Mouse (Mus musculus) layer of hippocampus, postnatal 14 days (tissue): ENCODE measurements around the gene Hspg2. TPM values are rescaled to one million over a fixed set of nuclear protein-coding genes. Genes with fewer than 3 reads are reported as not detected.
A peak's percentile ranks its signal among the peaks of the same experiment; 100 is the strongest.
"Not testable (repeated sequence)": the region's sequence is repeated elsewhere in the genome, so short reads cannot be mapped to it uniquely, and the experiment has no call there.

Source experiments
- DNase-seq, 2 experiments: peaks; one replicate each; pipeline ENCODE4 v3.0.0; 2021 to 2022; ENCODE audit warnings: low spot score in 2 of 2, mixed read lengths in 1 of 2
- total RNA-seq, 2 experiments: library from RNA; stranded (reverse); gene quantifications; 2 replicates each; pipeline ENCODE4 v1.2.3; 2021

Hspg2 gene
- total RNA-seq, 2 experiments from 2014 or later = 11.5 to 17.9 TPM

DNA sequence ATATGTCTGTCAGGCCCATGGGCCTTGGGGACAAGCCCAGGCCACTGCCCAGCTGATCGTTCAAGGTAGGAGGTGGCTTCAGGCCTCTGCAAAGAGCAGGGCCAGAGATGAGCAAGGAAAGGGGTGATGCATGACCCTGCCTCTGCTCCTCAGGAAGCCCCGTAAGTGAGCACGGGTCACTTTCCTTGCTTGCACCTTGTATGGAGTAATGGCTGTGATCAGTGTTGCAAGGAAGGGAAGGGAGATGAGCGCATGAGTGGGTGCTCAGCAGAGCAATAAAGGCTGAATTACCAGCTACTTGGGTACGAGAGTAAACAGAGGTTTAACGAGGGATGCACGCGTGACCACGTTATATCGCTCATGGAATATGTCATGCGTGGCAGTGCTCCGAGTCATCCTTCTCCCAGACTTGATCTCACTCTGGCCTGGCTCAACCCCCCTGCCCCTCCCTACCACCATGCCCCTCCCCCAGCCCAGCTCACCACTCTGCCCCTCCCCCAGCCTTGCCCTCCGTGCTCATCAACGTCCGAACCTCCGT is 88.2 kb downstream of the Hspg2 start:
- DNase-seq = no peak

GRCm38 (mm10) chr4:137569873-137570272 is 101.3 kb downstream of the Hspg2 start:
- DNase-seq = no peak

- no peak for DNase-seq
Measured at GRCm38 (mm10) chr4:137574469-137574868, 105.9 kb downstream of the Hspg2 start, which contains the start of gene Ldlrad2. Gene Ldlrad2 (minus strand): TSS chr4:137574569.

DNA sequence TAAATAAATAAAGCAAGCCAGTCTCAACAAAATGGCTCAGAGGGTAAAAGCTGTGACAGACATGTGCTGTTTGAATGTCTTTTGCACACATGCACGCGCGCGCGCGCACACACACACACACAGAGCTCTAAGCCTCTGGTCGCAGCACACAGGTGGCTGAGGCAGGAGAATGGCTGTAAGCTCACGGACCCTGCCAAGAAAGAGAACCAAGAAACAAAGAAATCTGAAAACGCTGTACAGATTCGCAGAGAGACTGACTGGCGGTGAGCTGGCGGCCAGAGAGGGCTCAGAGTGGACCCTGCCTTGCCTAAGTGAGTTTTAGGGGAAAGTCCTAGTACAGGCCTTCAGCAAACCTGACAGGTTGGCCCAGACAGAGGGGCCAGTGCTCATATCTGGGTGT is 108.9 kb downstream of the Hspg2 start:
- no peak for DNase-seq

GRCm38 (mm10) chr4:137578181-137578845 is 109.7 kb downstream of the Hspg2 start:
- peak in 1 of 2 experiments; percentile 21 for DNase-seq

DNA sequence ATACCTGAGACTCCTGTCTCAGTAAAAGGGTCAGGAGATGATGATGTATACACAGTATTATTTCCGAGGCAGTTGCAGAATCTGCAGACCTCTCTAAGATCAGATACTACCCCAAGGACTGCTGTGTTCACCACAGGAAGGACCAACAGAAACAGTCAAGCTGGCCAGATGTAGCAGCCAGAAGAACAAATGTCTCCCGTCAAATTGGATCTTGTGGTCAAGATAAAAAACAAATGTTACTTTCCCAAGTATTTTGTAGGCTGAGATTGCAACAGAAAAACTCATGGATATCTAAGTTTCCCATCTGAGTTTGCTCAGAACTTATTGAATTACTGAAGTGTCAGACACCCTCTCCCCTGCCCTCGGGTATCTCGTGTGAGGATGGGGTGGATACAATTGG is 111.2 kb downstream of the Hspg2 start:
- DNase-seq = no peak

DNA sequence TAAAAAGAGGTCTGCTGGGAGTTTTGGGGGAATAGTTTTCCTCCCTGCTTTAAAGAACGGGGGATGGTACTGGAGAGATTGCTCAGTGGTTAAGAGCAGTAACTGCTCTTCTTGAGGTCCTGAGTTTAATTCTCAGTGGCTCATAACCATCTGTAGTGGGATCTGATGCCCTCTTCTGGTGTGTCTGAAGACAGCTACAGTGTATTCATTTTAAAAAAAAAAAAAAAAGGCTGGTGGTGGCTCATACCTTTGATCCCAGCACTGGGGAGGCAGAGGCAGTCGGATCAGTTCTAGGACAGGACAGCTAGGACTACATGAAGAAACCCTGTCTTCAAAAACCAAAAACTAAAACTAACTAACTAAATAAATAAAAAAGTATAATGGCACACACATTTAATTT is 111.7 kb downstream of the Hspg2 start:
- DNase-seq = no peak

- no peak for DNase-seq
Measured at GRCm38 (mm10) chr4:137581815-137582214, 113.2 kb downstream of the Hspg2 start.

- DNase-seq = not testable (repeated sequence)
Measured at GRCm38 (mm10) chr4:137589095-137589494, 120.5 kb downstream of the Hspg2 start.

- DNase-seq = no peak
Measured at GRCm38 (mm10) chr4:137589586-137589985, 121.0 kb downstream of the Hspg2 start.

DNA sequence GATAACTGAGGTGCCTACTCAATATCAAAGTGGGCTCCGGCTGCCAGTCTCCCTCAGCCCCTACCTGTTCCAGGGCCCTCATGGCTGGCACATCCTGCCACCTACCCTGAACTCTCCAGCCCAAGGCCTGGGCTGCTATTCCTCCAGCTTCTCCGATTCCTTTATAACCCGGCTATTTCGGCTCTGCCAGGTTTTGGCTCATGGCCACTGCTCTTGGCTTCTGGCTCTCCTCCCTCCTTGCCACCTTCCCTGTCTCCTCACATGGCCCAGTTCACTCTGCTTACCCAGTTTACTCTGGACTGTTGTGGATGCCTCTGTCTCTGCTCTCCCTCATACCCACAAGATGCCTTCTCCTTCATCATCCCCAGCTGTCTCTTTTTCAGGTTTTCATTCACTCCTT is 122.4 kb downstream of the Hspg2 start:
- no peak for DNase-seq

- DNase-seq = peak; percentile 99
Measured at GRCm38 (mm10) chr4:137593601-137594495, 125.3 kb downstream of the Hspg2 start, which contains the start of gene Usp48. Gene Usp48 (plus strand): TSS chr4:137593755.

DNA sequence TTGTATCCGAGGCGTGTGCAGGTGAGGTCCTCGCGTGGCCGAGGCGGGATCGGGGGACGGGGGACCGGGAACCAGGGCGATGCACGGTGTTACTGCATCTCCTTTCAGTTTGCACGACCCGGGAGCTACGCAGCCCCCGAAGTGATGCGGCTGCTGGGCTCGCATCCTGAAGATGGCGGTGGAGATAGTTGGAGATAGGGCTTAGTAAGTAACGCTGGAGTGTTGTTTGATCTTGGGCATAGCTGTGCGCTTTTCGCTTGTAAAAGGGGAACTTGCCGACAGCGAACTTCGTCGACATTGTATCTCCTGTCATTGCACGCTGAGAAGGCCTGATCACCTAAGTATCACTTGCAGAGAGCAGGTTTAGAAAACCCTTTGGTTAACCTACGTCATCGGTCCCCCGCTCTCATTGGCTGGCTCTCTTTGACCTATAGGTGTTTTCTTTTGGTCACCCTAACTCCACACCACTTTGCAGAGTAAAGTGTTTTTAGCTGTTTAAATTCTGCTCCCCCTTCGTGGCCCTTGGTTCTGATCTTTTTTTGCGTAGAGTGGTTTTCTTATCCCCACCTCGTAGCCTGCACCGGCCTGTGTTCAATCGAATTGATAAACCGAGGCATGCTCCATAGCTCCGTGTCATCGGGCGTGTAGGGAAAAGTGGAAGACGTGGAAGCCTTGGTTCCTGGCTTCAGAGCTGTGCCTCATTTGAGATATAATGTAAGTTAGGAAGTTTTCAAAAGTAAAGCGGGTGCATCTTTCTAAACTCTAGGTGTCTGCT is 126.1 kb downstream of the Hspg2 start:
- DNase-seq = peak in 1 of 2 experiments; percentile 41

GRCm38 (mm10) chr4:137597098-137597630 is 128.6 kb downstream of the Hspg2 start:
- DNase-seq = no peak

GRCm38 (mm10) chr4:137598577-137598976 is 130.0 kb downstream of the Hspg2 start:
- no peak for DNase-seq

DNA sequence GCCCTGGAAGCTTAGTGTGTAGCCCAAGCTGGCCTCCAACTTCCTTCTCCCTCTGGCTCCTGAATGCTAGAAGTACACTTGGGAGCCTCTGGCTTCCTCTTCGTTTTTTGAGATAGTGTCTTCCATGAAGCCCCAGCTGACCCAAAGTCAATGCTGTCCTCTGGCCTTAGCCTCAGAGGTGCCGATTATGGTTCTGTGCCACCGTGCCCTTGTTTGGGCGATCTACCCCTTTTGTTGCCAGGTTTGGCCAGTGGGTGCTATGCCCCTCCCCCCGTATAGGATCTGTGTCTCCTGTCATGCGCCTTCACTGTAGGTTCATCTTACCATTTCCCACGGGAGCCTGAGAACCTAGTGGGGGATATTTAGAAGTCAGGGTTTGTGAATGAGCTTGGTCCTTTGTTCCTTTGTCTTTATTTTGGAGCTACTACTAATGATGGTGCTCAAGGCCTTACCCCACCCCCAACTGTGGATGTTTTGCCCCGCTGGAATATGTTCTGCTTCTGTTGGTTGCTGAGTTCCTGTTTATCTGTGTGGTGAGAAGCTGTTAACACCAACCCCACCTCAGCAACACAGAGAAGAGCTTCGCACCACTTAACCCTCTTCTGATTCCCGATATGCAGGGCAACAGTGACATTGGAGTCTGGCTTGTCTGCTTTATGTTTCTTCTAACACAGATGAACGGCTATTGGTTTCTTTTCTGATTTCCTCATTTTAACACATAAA is 135.0 kb downstream of the Hspg2 start:
- DNase-seq = no peak

DNA sequence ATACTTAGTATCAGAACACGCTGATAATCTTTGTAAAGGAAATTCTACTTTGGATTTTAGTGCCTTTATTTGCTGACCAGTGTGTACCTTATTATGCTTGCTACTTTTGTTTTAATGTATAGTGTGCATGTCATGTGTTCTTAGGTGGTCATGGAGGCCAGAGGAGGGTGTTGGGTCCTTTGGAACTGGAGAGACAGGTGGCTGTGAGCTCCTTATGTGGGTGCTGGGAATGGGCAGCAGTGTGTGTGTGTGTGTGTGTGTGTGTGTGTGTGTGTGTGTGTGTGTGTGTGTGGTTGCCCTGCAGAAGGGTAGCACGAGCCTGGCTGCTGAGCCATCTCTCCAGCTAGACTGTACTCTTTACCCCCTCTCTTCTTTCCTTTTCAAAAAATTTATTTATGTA is 138.5 kb downstream of the Hspg2 start:
- no peak for DNase-seq

DNA sequence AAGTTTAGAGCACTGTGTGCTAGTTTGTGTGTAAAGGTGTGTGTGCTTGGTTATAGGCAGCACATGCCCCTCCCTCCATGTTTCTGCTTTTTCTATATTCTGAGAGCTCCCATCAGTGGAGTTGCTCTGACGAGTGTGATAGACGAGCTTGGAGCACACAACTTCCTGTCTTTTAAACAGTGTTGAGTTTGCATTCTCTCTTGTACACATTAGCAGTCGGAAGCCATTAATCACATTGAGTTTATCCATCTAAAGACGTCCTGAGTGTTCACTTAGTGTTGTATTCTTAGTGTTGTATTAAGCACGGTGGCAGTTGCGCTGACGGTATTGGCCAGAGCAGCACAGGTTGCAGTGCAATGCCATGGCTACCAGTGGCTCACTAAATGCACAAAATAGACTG is 140.7 kb downstream of the Hspg2 start:
- DNase-seq = no peak

DNA sequence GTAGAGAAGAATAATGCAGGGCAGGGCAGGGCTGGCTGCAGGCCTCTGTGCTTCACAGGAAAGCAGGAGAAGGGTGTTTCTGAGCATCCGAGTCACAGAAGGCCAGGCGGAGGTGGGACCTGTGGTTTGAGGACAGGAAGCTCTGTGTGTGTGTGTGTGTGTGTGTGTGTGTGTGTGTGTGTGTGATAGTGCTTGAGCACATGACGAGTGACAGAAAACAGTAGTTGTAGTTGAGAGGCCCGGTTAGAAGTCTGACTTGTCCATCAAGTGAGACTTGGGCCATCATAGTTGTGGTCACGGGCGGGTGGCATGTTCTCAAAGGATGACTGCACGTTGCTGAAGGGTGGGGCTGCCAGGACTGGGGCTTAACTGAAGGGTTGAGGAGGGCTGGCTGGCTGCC is 141.1 kb downstream of the Hspg2 start:
- no peak for DNase-seq

DNA sequence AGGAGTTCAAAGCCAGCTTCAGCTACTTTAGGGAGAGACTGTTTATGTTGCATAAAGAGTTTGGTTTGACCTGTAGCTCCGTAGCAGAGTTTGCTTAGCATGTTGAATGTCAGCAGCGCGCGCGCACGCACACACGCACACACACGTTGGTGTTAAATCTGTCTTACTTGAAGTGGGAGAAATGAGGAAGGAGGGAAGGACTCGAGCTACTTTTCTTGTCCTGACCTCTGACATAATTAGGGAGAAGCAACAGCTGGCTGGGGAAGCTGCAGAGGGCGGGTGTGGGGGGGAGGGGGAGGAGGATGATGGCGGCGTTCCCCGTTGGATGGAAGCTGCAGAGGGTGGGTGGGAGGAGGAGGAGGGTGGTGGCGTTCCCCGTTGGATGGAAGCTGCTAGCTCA is 141.7 kb downstream of the Hspg2 start:
- no peak for DNase-seq
